Mouse (Mus musculus) embryonic fibroblast, embryonic 13.5 days (primary cell): Measurements from ENCODE around the gene Cryba4. TPM values are rescaled to one million over a fixed set of nuclear protein-coding genes. Genes with fewer than 3 reads are reported as not detected.

Experiments
- H3K27ac ChIP-seq: 2 replicates; pipeline ENCODE4 v1.5.1; 2012; ENCODE audit warnings: low read length, control low read depth, inconsistent platforms; ENCODE audit not compliant: insufficient read depth
- H3K4me1 ChIP-seq: 2 replicates; pipeline ENCODE4 v1.6.1; 2011; ENCODE audit warnings: low read length; ENCODE audit not compliant: control insufficient read depth, insufficient read depth
- H3K4me3 ChIP-seq: 2 replicates; pipeline ENCODE4 v1.5.1; 2011; ENCODE audit warnings: mild to moderate bottlenecking, control low read depth, low read length; ENCODE audit not compliant: insufficient read depth
- CTCF ChIP-seq: IDR thresholded peaks from 2 replicates; pipeline ENCODE4 v1.5.1; 2011; ENCODE audit warnings: mild to moderate bottlenecking, control low read depth, low read length, moderate library complexity, borderline replicate concordance; ENCODE audit not compliant: insufficient read depth
- POLR2A ChIP-seq: IDR thresholded peaks from 2 replicates; pipeline ENCODE4 v1.6.1; 2011; ENCODE audit warnings: low read depth, mild to moderate bottlenecking, control low read depth, low read length, moderate library complexity
- polyA plus RNA-seq: library from polyadenylated mRNA; stranded (reverse); fragments of >200 nt; gene quantifications from 2 replicates; pipeline ENCODE4 v1.2.4, GENCODE M21; 2011; ENCODE audit warnings: low read depth; ENCODE audit not compliant: missing spikeins, insufficient read length

Cryba4 gene
- polyA plus RNA-seq, 1 experiment = not detected

GRCm38 (mm10) chr5:112270764-112271541 is 18.6 kb upstream of the Cryba4 start:
- no peaks in the 10 kb centered on the region for H3K4me1 ChIP-seq

GRCm38 (mm10) chr5:112266011-112266777 is 13.9 kb upstream of the Cryba4 start:
- no peak overlapping the region for H3K27ac ChIP-seq
- no peaks in the 10 kb centered on the region for H3K4me1 ChIP-seq
- TF ChIP-seq POLR2A (no peak), CTCF (no peak)
- no peak overlapping the region for H3K4me3 ChIP-seq

More at GRCm38 (mm10) chr5:112270764-112271541, 18.6 kb upstream of the Cryba4 start:
- no peak overlapping the region for H3K27ac ChIP-seq
- H3K4me3 ChIP-seq = no peak overlapping the region
- TF ChIP-seq POLR2A (no peak), CTCF (no peak)

- Histone ChIP-seq H3K4me3 (no peak overlapping the region), H3K27ac (no peak overlapping the region), H3K4me1 (no peaks in the 10 kb centered on the region)
- no peak for TF ChIP-seq POLR2A
Measured at GRCm38 (mm10) chr5:112265515-112265914, 13.2 kb upstream of the Cryba4 start.

- TF ChIP-seq POLR2A (no peak), CTCF (no peak)
- Histone ChIP-seq H3K27ac (no peak overlapping the region), H3K4me1 (no peaks in the 10 kb centered on the region), H3K4me3 (no peak overlapping the region)
Measured at GRCm38 (mm10) chr5:112265110-112265509, 12.8 kb upstream of the Cryba4 start.

- no peak overlapping the region for H3K4me3 ChIP-seq
- no peak overlapping the region for H3K27ac ChIP-seq
- TF ChIP-seq CTCF (no peak), POLR2A (no peak)
- no peaks in the 10 kb centered on the region for H3K4me1 ChIP-seq
Measured at GRCm38 (mm10) chr5:112264099-112264498, 11.8 kb upstream of the Cryba4 start.

- TF ChIP-seq POLR2A = no peak
- TF ChIP-seq CTCF = no peak
- H3K4me1 ChIP-seq = no peaks in the 10 kb centered on the region
- H3K27ac ChIP-seq = peak overlapping the region; percentile 25; the same call in 1 of the 2 replicates
- no peak overlapping the region for H3K4me3 ChIP-seq
Measured at GRCm38 (mm10) chr5:112260818-112261217, 8.5 kb upstream of the Cryba4 start.

- Histone ChIP-seq H3K27ac (peak overlapping the region; percentile 25; the same call in 1 of the 2 replicates), H3K4me3 (no peak overlapping the region), H3K4me1 (no peaks in the 10 kb centered on the region)
- TF ChIP-seq POLR2A (no peak), CTCF (no peak)
Measured at GRCm38 (mm10) chr5:112259862-112260650, 7.7 kb upstream of the Cryba4 start.

- TF ChIP-seq POLR2A = no peak
- TF ChIP-seq CTCF = no peak
- Histone ChIP-seq H3K27ac (no peak overlapping the region), H3K4me1 (no peaks in the 10 kb centered on the region), H3K4me3 (no peak overlapping the region)
Measured at GRCm38 (mm10) chr5:112257896-112258295, 5.6 kb upstream of the Cryba4 start.

- TF ChIP-seq POLR2A (no peak), CTCF (no peak)
- Histone ChIP-seq H3K27ac (no peak overlapping the region), H3K4me1 (no peaks in the 10 kb centered on the region), H3K4me3 (no peak overlapping the region)
Measured at GRCm38 (mm10) chr5:112256457-112256856, 4.1 kb upstream of the Cryba4 start.

GRCm38 (mm10) chr5:112255426-112255825 is 3.1 kb upstream of the Cryba4 start, which contains the start of gene Crybb1:
TSS of gene Crybb1 (plus strand) at chr5:112255815.
- no peak within 1 kb of the TSS for H3K27ac ChIP-seq
- no peak within 1 kb of the TSS for H3K4me3 ChIP-seq
- no peaks in the 10 kb centered on the region for H3K4me1 ChIP-seq
- no peak for TF ChIP-seq CTCF
- no peak for TF ChIP-seq POLR2A
